Comparison of ENCODE assay signal across 9 mouse cellular contexts in genomic region chr13:25933783-25934182, GRCm38 (mm10).
A peak's percentile ranks its signal among the peaks of the same experiment; 100 is the strongest.
DNase-seq lines count a peak whose midpoint lies in the region; ATAC-seq and TF ChIP-seq lines count a peak whose summit lies in the region.
"Had no signal": no experiment of that assay in that cellular context is flagged by ENCODE, and none has a peak within 500 bp of the region (broad histone marks: within the 10 kb centered on the region; RNA-seq: fewer than 3 reads in every experiment).

No protein-coding gene starts in this region.

- H3K4me2 ChIP-seq in kidney, embryonic 15.5 days: no peak overlapping the region
- no peak overlapping the region for H3K4me2 ChIP-seq in hindbrain, embryonic 11.5 days (replicated peaks; ENCODE audit: low read depth, low read length)
- H3K4me2 ChIP-seq in neural tube, embryonic 12.5 days (replicated peaks): no peak overlapping the region

- no peaks in the 10 kb centered on the region for H3K9me3 ChIP-seq in kidney, embryonic 15.5 days (replicated peaks)
- H3K9me3 ChIP-seq in embryonic facial prominence, embryonic 10.5 days: no peaks in the 10 kb centered on the region
- H3K9me3 ChIP-seq in hindbrain, embryonic 11.5 days (ENCODE audit: control insufficient read depth, low read length): no peaks in the 10 kb centered on the region
- H3K9me3 ChIP-seq in neural tube, embryonic 12.5 days: no peaks in the 10 kb centered on the region
- H3K9me3 ChIP-seq: G1E had no signal

- TF ChIP-seq CTCF in gastrocnemius, adult 2 months (IDR thresholded peaks at IDR 0.05): no peak

- peaks cover 8% of the 10 kb centered on the region for H3K4me1 ChIP-seq in kidney, embryonic 15.5 days
- peaks cover 21% of the 10 kb centered on the region for H3K4me1 ChIP-seq in embryonic facial prominence, embryonic 10.5 days
- 0 out of 2 replicates have a peak, but pooled peaks cover 2% of the 10 kb centered on the region for H3K4me1 ChIP-seq in hindbrain, embryonic 11.5 days (replicated peaks; ENCODE audit: control insufficient read depth, insufficient read depth, low read length)
- peaks cover 7% of the 10 kb centered on the region; the same call in 1 of the 2 replicates for H3K4me1 ChIP-seq in neural tube, embryonic 12.5 days

- WGBS in kidney, embryonic 15.5 days: 36% methylated on average over 3 of the region's 3 CpGs
- WGBS in embryonic facial prominence, embryonic 10.5 days: 47% methylated on average over 3 of the region's 3 CpGs
- WGBS in hindbrain, embryonic 11.5 days: 32% methylated on average over 3 of the region's 3 CpGs
- WGBS in neural tube, embryonic 12.5 days: 41% methylated on average over 3 of the region's 3 CpGs

- no peak; the same call in 1 of the 2 replicates for ATAC-seq in kidney, embryonic 15.5 days (replicated peaks; ENCODE audit: low FRiP score)
- ATAC-seq in hindbrain, embryonic 11.5 days (ENCODE audit: low FRiP score): no peak
- ATAC-seq in neural tube, embryonic 12.5 days (ENCODE audit: low FRiP score, low read depth): no peak

- H3K27ac ChIP-seq in kidney, embryonic 15.5 days: peak overlapping the region; percentile 37
- H3K27ac ChIP-seq in embryonic facial prominence, embryonic 10.5 days (replicated peaks): peak overlapping the region; percentile 78
- H3K27ac ChIP-seq in hindbrain, embryonic 11.5 days (ENCODE audit: low read depth, low read length): peak overlapping the region; percentile 43; the same call in 1 of the 2 replicates
- H3K27ac ChIP-seq in neural tube, embryonic 12.5 days: 0 out of 2 replicates have a peak overlapping the region, but pooled peaks have one; percentile 29
- no peak overlapping the region for H3K27ac ChIP-seq in gastrocnemius, adult 2 months

- intact Hi-C loops in gastrocnemius, adult 2 months (cut with DNase I): no loop called here

- no peaks in the 10 kb centered on the region for H3K36me3 ChIP-seq in kidney, embryonic 15.5 days
- no peaks in the 10 kb centered on the region for H3K36me3 ChIP-seq in embryonic facial prominence, embryonic 10.5 days (replicated peaks)
- H3K36me3 ChIP-seq in hindbrain, embryonic 11.5 days (ENCODE audit: control insufficient read depth, insufficient read depth, low read length): no peaks in the 10 kb centered on the region
- H3K36me3 ChIP-seq in neural tube, embryonic 12.5 days: no peaks in the 10 kb centered on the region
- H3K36me3 ChIP-seq: G1E had no signal

- H3K4me3 ChIP-seq in kidney, embryonic 15.5 days (replicated peaks): no peak overlapping the region
- no peak overlapping the region for H3K4me3 ChIP-seq in embryonic facial prominence, embryonic 10.5 days
- no peak overlapping the region for H3K4me3 ChIP-seq in hindbrain, embryonic 11.5 days (ENCODE audit: low read depth, low read length)
- H3K4me3 ChIP-seq in neural tube, embryonic 12.5 days: no peak overlapping the region
- no peak overlapping the region for H3K4me3 ChIP-seq in gastrocnemius, adult 2 months

- H3K27me3 ChIP-seq in kidney, embryonic 15.5 days: no peaks in the 10 kb centered on the region
- H3K27me3 ChIP-seq in embryonic facial prominence, embryonic 10.5 days (replicated peaks; ENCODE audit: low read depth, poor library complexity, severe bottlenecking): no peaks in the 10 kb centered on the region
- H3K27me3 ChIP-seq in hindbrain, embryonic 11.5 days (ENCODE audit: control insufficient read depth, insufficient read depth, low read length): no peaks in the 10 kb centered on the region
- no peaks in the 10 kb centered on the region for H3K27me3 ChIP-seq in neural tube, embryonic 12.5 days (replicated peaks)

- DNase-seq in kidney, adult 18-20 months: no peak
- DNase-seq in embryonic facial prominence, embryonic 10.5 days (ENCODE audit: low spot score): no peak
- peak; percentile 34 for DNase-seq in hindbrain, embryonic 11.5 days (ENCODE audit: low spot score)
- no peak for DNase-seq in ovary, postnatal 10 days (ENCODE audit: low spot score)
- DNase-seq in gastrocnemius, adult 2 months: no peak
- no peak for DNase-seq in c-Kit-positive CD71-positive TER-119-positive erythroid progenitor cells, embryonic 14.5 days (ENCODE audit: low spot score)

- H3K9ac ChIP-seq in kidney, embryonic 15.5 days: no peak overlapping the region
- no peak overlapping the region for H3K9ac ChIP-seq in hindbrain, embryonic 11.5 days (ENCODE audit: low read depth, low read length)
- H3K9ac ChIP-seq in neural tube, embryonic 12.5 days: no peak overlapping the region
